Mouse (Mus musculus) mature B cell (primary cell): ENCODE data around the gene Vash1.

Experiments used
- in situ Hi-C: fragments of 300-500 bp; cut with MboI; formaldehyde crosslinking; loops from 2 replicates; pipeline ENCODE4 v1.14.3; 2019

The Vash1 gene

GRCm38 (mm10) chr12:86678591-86679545 is at the start of gene Vash1:
Vash1 (plus strand) TSS chr12:86678700.
- in situ Hi-C loops = no loop called here

GRCm38 (mm10) chr12:86628783-86629172 is 49.7 kb upstream of the Vash1 start:
- in situ Hi-C loops = no loop called here

GRCm38 (mm10) chr12:86641763-86642162 is 36.7 kb upstream of the Vash1 start:
- in situ Hi-C loops = no loop called here

- in situ Hi-C loops = no loop called here
Observed at GRCm38 (mm10) chr12:86644512-86645273, 33.8 kb upstream of the Vash1 start.

- in situ Hi-C loops = no loop called here
Observed at GRCm38 (mm10) chr12:86645494-86645893, 33.0 kb upstream of the Vash1 start.

- in situ Hi-C loops = no loop called here
Observed at GRCm38 (mm10) chr12:86646831-86647230, 31.7 kb upstream of the Vash1 start.

- in situ Hi-C loops = no loop called here
Observed at GRCm38 (mm10) chr12:86647279-86647678, 31.2 kb upstream of the Vash1 start.

GRCm38 (mm10) chr12:86647736-86648135 is 30.8 kb upstream of the Vash1 start:
- in situ Hi-C loops = no loop called here

GRCm38 (mm10) chr12:86648489-86648888 is 30.0 kb upstream of the Vash1 start:
- in situ Hi-C loops = no loop called here

- in situ Hi-C loops = no loop called here
Observed at GRCm38 (mm10) chr12:86651301-86651860, 27.1 kb upstream of the Vash1 start.

- in situ Hi-C loops = no loop called here
Observed at GRCm38 (mm10) chr12:86652570-86653041, 25.9 kb upstream of the Vash1 start.

GRCm38 (mm10) chr12:86659447-86659968 is 19.0 kb upstream of the Vash1 start:
- in situ Hi-C loops = no loop called here

GRCm38 (mm10) chr12:86660466-86660865 is 18.0 kb upstream of the Vash1 start:
- in situ Hi-C loops = no loop called here

GRCm38 (mm10) chr12:86665656-86666055 is 12.8 kb upstream of the Vash1 start:
- in situ Hi-C loops = no loop called here

- in situ Hi-C loops = no loop called here
Observed at GRCm38 (mm10) chr12:86668404-86668803, 10.1 kb upstream of the Vash1 start.

GRCm38 (mm10) chr12:86672105-86672504 is 6.4 kb upstream of the Vash1 start:
- in situ Hi-C loops = no loop called here

- in situ Hi-C loops = no loop called here
Observed at GRCm38 (mm10) chr12:86672507-86672906, 6.0 kb upstream of the Vash1 start.

- in situ Hi-C loops = no loop called here
Observed at GRCm38 (mm10) chr12:86679546-86679930, 1.0 kb downstream of the Vash1 start.

GRCm38 (mm10) chr12:86679991-86680491 is 1.5 kb downstream of the Vash1 start:
- in situ Hi-C loops = no loop called here

GRCm38 (mm10) chr12:86680591-86681193 is 2.2 kb downstream of the Vash1 start:
- in situ Hi-C loops = no loop called here

GRCm38 (mm10) chr12:86681626-86682025 is 3.1 kb downstream of the Vash1 start:
- in situ Hi-C loops = no loop called here
